Mouse (Mus musculus): ENCODE results near the gene Map3k5. TPM values are rescaled to one million over a fixed set of nuclear protein-coding genes. Genes with fewer than 3 reads are reported as not detected.

Map3k5 gene
- total and polyA plus RNA-seq, 3 experiments, result 0.35 to 0.97 TPM; not detected in 1

GRCm38 (mm10) chr10:20112026-20112973 lies 178.0 kb downstream of the Map3k5 start:
- DNase-seq (ENCODE audit: low read depth, low spot score), result no peak
- no peaks in the 10 kb centered on the region for H3K36me3 ChIP-seq (ENCODE audit: control insufficient read depth in 1 of 2, insufficient read depth in 2 of 2, low read length in 2 of 2)
- H3K4me3 ChIP-seq (ENCODE audit: control insufficient read depth in 1 of 2, insufficient read depth in 1 of 2, low read depth in 2 of 2, low read length in 2 of 2), result no peak overlapping the region
- H3K27ac ChIP-seq (ENCODE audit: control insufficient read depth, low read depth, low read length), result no peak overlapping the region
- H3K27me3 ChIP-seq (ENCODE audit: control insufficient read depth in 1 of 2, insufficient read depth in 2 of 2, low read length in 2 of 2), result no peaks in the 10 kb centered on the region
- H3K9ac ChIP-seq (ENCODE audit: control insufficient read depth, low read depth, low read length, poor library complexity, severe bottlenecking), result no peak overlapping the region
- TF ChIP-seq MAZ (IDR thresholded peaks at IDR 0.05; ENCODE audit: low read depth, low read length) (no peak), ZC3H11A (IDR thresholded peaks at IDR 0.05; ENCODE audit: low read depth, low read length) (no peak), CHD1 (IDR thresholded peaks at IDR 0.05; ENCODE audit: low read depth, low read length) (no peak), RCOR1 (IDR thresholded peaks at IDR 0.05; ENCODE audit: low read depth, low read length) (no peak), UBTF (IDR thresholded peaks at IDR 0.05; ENCODE audit: borderline replicate concordance, insufficient read depth, low read depth, low read length) (no peak), CHD2 (IDR thresholded peaks at IDR 0.05; ENCODE audit: low read length) (no peak), MYC (IDR thresholded peaks at IDR 0.05; ENCODE audit: low read depth, low read length) (no peak), USF1 (IDR thresholded peaks at IDR 0.05; ENCODE audit: low read depth, low read length) (no peak), GABPA (IDR thresholded peaks at IDR 0.05; ENCODE audit: low read depth, low read length) (no peak), SMC3 (IDR thresholded peaks at IDR 0.05; ENCODE audit: low read depth, low read length) (no peak), EP300 (IDR thresholded peaks at IDR 0.05; ENCODE audit: low read depth in 1 of 2, low read length in 2 of 2) (no peak), HCFC1 (IDR thresholded peaks at IDR 0.05; ENCODE audit: low read depth, low read length) (no peak), RAD21 (IDR thresholded peaks at IDR 0.05; ENCODE audit: low read depth, low read length) (no peak), E2F4 (IDR thresholded peaks at IDR 0.05; ENCODE audit: borderline replicate concordance, low read depth, low read length) (no peak)
- no peaks in the 10 kb centered on the region for H3K9me3 ChIP-seq (replicated peaks; ENCODE audit: insufficient read depth, low read length)
- H3K79me2 ChIP-seq (ENCODE audit: control insufficient read depth, insufficient read depth, low read length, poor library complexity), result no peaks in the 10 kb centered on the region
- peaks cover 0 to 3% of the 10 kb centered on the region in 2 experiments; a peak in 1 of 4 replicates for H3K4me1 ChIP-seq (ENCODE audit: control insufficient read depth in 1 of 2, insufficient read depth in 2 of 2, low read length in 2 of 2)

GRCm38 (mm10) chr10:20119504-20120425 lies 185.5 kb downstream of the Map3k5 start:
- no peak for DNase-seq (ENCODE audit: low read depth, low spot score)
- Histone ChIP-seq H3K36me3 (ENCODE audit: control insufficient read depth in 1 of 2, insufficient read depth in 2 of 2, low read length in 2 of 2) (no peaks in the 10 kb centered on the region), H3K27ac (ENCODE audit: control insufficient read depth, low read depth, low read length) (no peak overlapping the region), H3K9me3 (replicated peaks; ENCODE audit: insufficient read depth, low read length) (no peaks in the 10 kb centered on the region), H3K27me3 (ENCODE audit: control insufficient read depth in 1 of 2, insufficient read depth in 2 of 2, low read length in 2 of 2) (no peaks in the 10 kb centered on the region; a peak in 1 of 4 replicates), H3K4me1 (ENCODE audit: control insufficient read depth in 1 of 2, insufficient read depth in 2 of 2, low read length in 2 of 2) (no peaks in the 10 kb centered on the region), H3K9ac (ENCODE audit: control insufficient read depth, low read depth, low read length, poor library complexity, severe bottlenecking) (no peak overlapping the region), H3K79me2 (ENCODE audit: control insufficient read depth, insufficient read depth, low read length, poor library complexity) (no peaks in the 10 kb centered on the region), H3K4me3 (ENCODE audit: control insufficient read depth in 1 of 2, insufficient read depth in 1 of 2, low read depth in 2 of 2, low read length in 2 of 2) (no peak overlapping the region)
- TF ChIP-seq CHD2 (IDR thresholded peaks at IDR 0.05; ENCODE audit: low read length) (no peak), KAT2A (conservative IDR thresholded peaks at IDR 0.05; ENCODE audit: low read depth, low read length) (no peak), MEF2A (IDR thresholded peaks at IDR 0.05; ENCODE audit: extremely low read depth, insufficient replicate concordance, low read depth, low read length, poor library complexity, severe bottlenecking) (no peak), POLR2AphosphoS2 (IDR thresholded peaks at IDR 0.05; ENCODE audit: low read length) (no peak), ZKSCAN1 (IDR thresholded peaks at IDR 0.05; ENCODE audit: low read depth, low read length) (no peak), NRF1 (IDR thresholded peaks at IDR 0.05; ENCODE audit: insufficient read depth, low read depth, low read length, poor library complexity, severe bottlenecking) (no peak), SMC3 (IDR thresholded peaks at IDR 0.05; ENCODE audit: low read depth, low read length) (no peak), USF1 (IDR thresholded peaks at IDR 0.05; ENCODE audit: low read depth, low read length) (no peak), USF2 (IDR thresholded peaks at IDR 0.05; ENCODE audit: borderline replicate concordance in 1 of 2, insufficient read depth in 1 of 2, low read depth in 1 of 2, low read length in 2 of 2) (no peak), TBP (IDR thresholded peaks at IDR 0.05; ENCODE audit: low read depth, low read length) (no peak), BHLHE40 (IDR thresholded peaks at IDR 0.05; ENCODE audit: borderline replicate concordance, low read depth, low read length) (no peak), TAL1 (IDR thresholded peaks at IDR 0.05; ENCODE audit: low read length) (no peak), UBTF (IDR thresholded peaks at IDR 0.05; ENCODE audit: borderline replicate concordance, insufficient read depth, low read depth, low read length) (no peak), CTCF (IDR thresholded peaks at IDR 0.05 in 2 of 3, conservative IDR thresholded peaks at IDR 0.05 in 1 of 3; ENCODE audit: control insufficient read depth in 1 of 3, insufficient read depth in 1 of 3, low read depth in 2 of 3, low read length in 3 of 3, poor library complexity in 1 of 3, severe bottlenecking in 1 of 3) (no peak), MXI1 (IDR thresholded peaks at IDR 0.05; ENCODE audit: low read depth, low read length) (no peak), ETS1 (IDR thresholded peaks at IDR 0.05; ENCODE audit: low read depth, low read length) (no peak), MYC (IDR thresholded peaks at IDR 0.05; ENCODE audit: low read depth, low read length) (no peak)
